Mouse (Mus musculus): ENCODE measurements around the gene Pigv.
A peak's percentile ranks its signal among the peaks of the same experiment; 100 is the strongest.
"Not testable (repeated sequence)": the region's sequence is repeated elsewhere in the genome, so short reads cannot be mapped to it uniquely, and the experiment has no call there.

Pigv gene

GRCm38 (mm10) chr4:133672845-133673647 lies 599 bp upstream of the Pigv start:
- DNase-seq, result peak; percentile 65

- DNase-seq, result peak; percentile 91
Observed at GRCm38 (mm10) chr4:133671184-133671880, 1.1 kb downstream of the Pigv start.

GRCm38 (mm10) chr4:133669652-133670210 lies 2.7 kb downstream of the Pigv start:
- peak; percentile 51 for DNase-seq

GRCm38 (mm10) chr4:133668537-133668936 lies 3.9 kb downstream of the Pigv start:
- DNase-seq, result no peak

GRCm38 (mm10) chr4:133666199-133666598 lies 6.2 kb downstream of the Pigv start:
- peak; percentile 40 for DNase-seq

GRCm38 (mm10) chr4:133665118-133665517 lies 7.3 kb downstream of the Pigv start:
- DNase-seq, result no peak

GRCm38 (mm10) chr4:133662945-133663344 lies 9.5 kb downstream of the Pigv start:
- DNase-seq, result no peak

GRCm38 (mm10) chr4:133662421-133662820 lies 10.0 kb downstream of the Pigv start:
- no peak for DNase-seq

GRCm38 (mm10) chr4:133660193-133661155 lies 12.0 kb downstream of the Pigv start:
- DNase-seq, result peak; percentile 96

GRCm38 (mm10) chr4:133659497-133660192 lies 12.8 kb downstream of the Pigv start:
- peak; percentile 81 for DNase-seq

GRCm38 (mm10) chr4:133658729-133659128 lies 13.7 kb downstream of the Pigv start:
- DNase-seq, result no peak

GRCm38 (mm10) chr4:133657829-133658458 lies 14.5 kb downstream of the Pigv start:
- no peak for DNase-seq

- no peak for DNase-seq
Observed at GRCm38 (mm10) chr4:133656997-133657396, 15.4 kb downstream of the Pigv start.

- no peak for DNase-seq
Observed at GRCm38 (mm10) chr4:133656294-133656693, 16.2 kb downstream of the Pigv start.

- DNase-seq, result not testable (repeated sequence)
Observed at GRCm38 (mm10) chr4:133654070-133654469, 18.4 kb downstream of the Pigv start.

- DNase-seq, result no peak
Observed at GRCm38 (mm10) chr4:133652746-133653145, 19.7 kb downstream of the Pigv start.

- no peak for DNase-seq
Observed at GRCm38 (mm10) chr4:133651986-133652385, 20.5 kb downstream of the Pigv start.

GRCm38 (mm10) chr4:133651445-133651844 lies 21.0 kb downstream of the Pigv start:
- DNase-seq, result no peak

- peak; percentile 94 for DNase-seq
Observed at GRCm38 (mm10) chr4:133649989-133650699, 22.3 kb downstream of the Pigv start, which contains the start of gene Zdhhc18. TSS of gene Zdhhc18 (minus strand) at chr4:133650154.

GRCm38 (mm10) chr4:133649464-133649863 lies 23.0 kb downstream of the Pigv start:
- DNase-seq, result not testable (repeated sequence)

GRCm38 (mm10) chr4:133645680-133646079 lies 26.8 kb downstream of the Pigv start:
- DNase-seq, result no peak

Measured in lung, postnatal 10 days (tissue).